Mouse (Mus musculus) hindlimb bud, embryonic 11.5 days (tissue): ENCODE measurements around the gene Ptpn14.

ENCODE experiments used
- DNase-seq: peaks from one replicate; pipeline ENCODE4 v3.0.0-alpha.2; 2012; ENCODE audit warnings: low read depth, low spot score; ENCODE audit errors: extremely low spot score

Ptpn14 gene

GRCm38 (mm10) chr1:189806533-189807297 is 78.6 kb downstream of the Ptpn14 start:
- no peak for DNase-seq

- no peak for DNase-seq
These were observed 79.9 kb downstream of the Ptpn14 start for GRCm38 (mm10) chr1:189808015-189808414.

GRCm38 (mm10) chr1:189808453-189808852 is 80.4 kb downstream of the Ptpn14 start:
- DNase-seq: no peak

GRCm38 (mm10) chr1:189811778-189812177 is 83.7 kb downstream of the Ptpn14 start:
- DNase-seq: no peak

GRCm38 (mm10) chr1:189814385-189814784 is 86.3 kb downstream of the Ptpn14 start:
- DNase-seq: no peak

- no peak for DNase-seq
These were observed 89.0 kb downstream of the Ptpn14 start for GRCm38 (mm10) chr1:189817089-189817488.

- DNase-seq: no peak
These were observed 89.7 kb downstream of the Ptpn14 start for GRCm38 (mm10) chr1:189817810-189818209.

- DNase-seq: no peak
These were observed 92.0 kb downstream of the Ptpn14 start for GRCm38 (mm10) chr1:189820111-189820510.

GRCm38 (mm10) chr1:189824436-189824835 is 96.4 kb downstream of the Ptpn14 start:
- DNase-seq: no peak

- no peak for DNase-seq
These were observed 102.3 kb downstream of the Ptpn14 start for GRCm38 (mm10) chr1:189830391-189830790.

- DNase-seq: no peak
These were observed 102.7 kb downstream of the Ptpn14 start for GRCm38 (mm10) chr1:189830797-189831232.

- DNase-seq: no peak
These were observed 105.3 kb downstream of the Ptpn14 start for GRCm38 (mm10) chr1:189833351-189833750.

- no peak for DNase-seq
These were observed 106.1 kb downstream of the Ptpn14 start for GRCm38 (mm10) chr1:189834166-189834565.

- DNase-seq: no peak
These were observed 118.3 kb downstream of the Ptpn14 start for GRCm38 (mm10) chr1:189846319-189846718.

GRCm38 (mm10) chr1:189849550-189849949 is 121.5 kb downstream of the Ptpn14 start:
- no peak for DNase-seq

- DNase-seq: no peak
These were observed 124.0 kb downstream of the Ptpn14 start for GRCm38 (mm10) chr1:189852051-189852450.

- no peak for DNase-seq
These were observed 124.4 kb downstream of the Ptpn14 start for GRCm38 (mm10) chr1:189852456-189852855.

- DNase-seq: no peak
These were observed 126.6 kb downstream of the Ptpn14 start for GRCm38 (mm10) chr1:189854646-189855045.

- DNase-seq: no peak
These were observed 127.7 kb downstream of the Ptpn14 start for GRCm38 (mm10) chr1:189855739-189856138.

GRCm38 (mm10) chr1:189858377-189858776 is 130.3 kb downstream of the Ptpn14 start:
- DNase-seq: no peak

- DNase-seq: no peak
These were observed 132.3 kb downstream of the Ptpn14 start for GRCm38 (mm10) chr1:189860112-189860941.

- DNase-seq: no peak
These were observed 132.9 kb downstream of the Ptpn14 start for GRCm38 (mm10) chr1:189860942-189861315.
